Mouse (Mus musculus) midbrain, postnatal 0 days (tissue): Measurements from ENCODE around the gene Rras. TPM values are rescaled to one million over a fixed set of nuclear protein-coding genes. Genes with fewer than 3 reads are reported as not detected.

ENCODE experiments used
- ATAC-seq: fragments of 200-750 bp; cut with Nextera tagmentation; 2 replicates; pipeline ENCODE4 v1.8.0; 2017; ENCODE audit warnings: moderate number of reproducible peaks, mild to moderate bottlenecking, moderate TSS enrichment, moderate library complexity; ENCODE audit not compliant: low FRiP score
- DNase-seq: peaks from one replicate; pipeline ENCODE4 v3.0.0-alpha.2; 2015; ENCODE audit warnings: low spot score
- H3K27ac ChIP-seq: fragments of 300-500 bp; sonication (generic); 2 replicates; pipeline ENCODE4 v1.5.1; 2014; ENCODE audit warnings: low read depth, mild to moderate bottlenecking, low read length, mixed read lengths
- H3K27me3 ChIP-seq: fragments of 300-500 bp; sonication (generic); 2 replicates; pipeline ENCODE4 v1.6.1; 2014; ENCODE audit warnings: low read length, control low read depth, mixed read lengths; ENCODE audit not compliant: insufficient read depth
- H3K36me3 ChIP-seq: fragments of 300-500 bp; sonication (generic); 2 replicates; pipeline ENCODE4 v1.6.1; 2014; ENCODE audit warnings: low read length, control low read depth, mixed read lengths; ENCODE audit not compliant: insufficient read depth
- H3K4me1 ChIP-seq: fragments of 300-500 bp; sonication (generic); 2 replicates; pipeline ENCODE4 v1.6.1; 2014; ENCODE audit warnings: mild to moderate bottlenecking, control low read depth, antibody characterized with exemption, low read length, mixed read lengths; ENCODE audit not compliant: insufficient read depth
- H3K4me2 ChIP-seq: fragments of 300-500 bp; sonication (generic); 2 replicates; pipeline ENCODE4 v1.6.1; 2014; ENCODE audit warnings: low read depth, mild to moderate bottlenecking, low read length, mixed read lengths; ENCODE audit not compliant: poor library complexity, severe bottlenecking
- H3K4me3 ChIP-seq: fragments of 300-500 bp; sonication (generic); 2 replicates; pipeline ENCODE4 v1.5.1; 2014; ENCODE audit warnings: low read depth, mild to moderate bottlenecking, low read length, moderate library complexity
- H3K9ac ChIP-seq: fragments of 300-500 bp; sonication (generic); replicated peaks from 2 replicates; pipeline ENCODE4 v1.6.1; 2014; ENCODE audit warnings: mild to moderate bottlenecking, low read length, moderate library complexity, mixed read lengths; ENCODE audit not compliant: poor library complexity, severe bottlenecking
- H3K9me3 ChIP-seq: fragments of 300-500 bp; sonication (generic); 2 replicates; pipeline ENCODE4 v1.6.1; 2016; ENCODE audit warnings: low read length, control low read depth
- CTCF ChIP-seq: IDR thresholded peaks from 2 replicates; pipeline ENCODE4 v1.5.1; 2016; ENCODE audit warnings: antibody characterized with exemption, mild to moderate bottlenecking
- WGBS: fragments of 180-500 bp; shearing (Covaris S2); extraction: QIAGEN DNeasy Blood & Tissue Kit; methylation state at CpG from one replicate; pipeline ENCODE4 v1.1.7; 2014; 5-methylcytosine and 5-hydroxymethylcytosine counted together
- polyA plus RNA-seq: library from polyadenylated mRNA; unstranded; fragments of >200 nt; fragmentation: Nextera tagmentation; extraction: Ambion mirVana; gene quantifications from 2 replicates; pipeline ENCODE4 v1.2.1, GENCODE M21; 2015
- total RNA-seq: library from RNA; depleted of rRNA; stranded (reverse); fragments of >200 nt; gene quantifications from 2 replicates; pipeline ENCODE4 v1.2.3, GENCODE M21; 2014

Rras gene
- total and polyA plus RNA-seq, 2 experiments from 2014 or later: 7.9 to 14.0 TPM

DNA sequence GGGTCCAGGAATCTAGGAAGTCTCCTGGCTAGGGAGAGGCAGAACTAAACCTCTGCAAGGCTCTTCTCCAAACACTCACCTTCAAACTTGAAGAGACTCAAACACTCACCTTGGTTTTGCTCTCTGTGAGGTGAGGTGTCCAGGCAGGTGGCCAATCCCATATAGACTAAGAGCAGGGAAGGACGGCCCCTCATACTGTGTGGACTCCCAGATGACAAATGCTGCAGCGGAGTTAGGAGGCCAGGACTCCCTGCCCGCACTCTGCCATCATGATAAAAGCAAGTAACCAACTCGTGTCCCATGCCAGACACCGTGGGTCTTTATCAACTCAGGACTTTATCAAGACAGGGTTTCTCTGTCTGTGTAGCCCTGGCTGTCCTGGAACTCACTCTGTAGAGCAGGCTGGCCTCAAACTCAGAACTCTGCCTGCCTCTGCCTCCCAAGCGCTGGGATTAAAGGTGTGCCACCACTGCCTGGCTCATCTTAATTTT lies 42.9 kb downstream of the Rras start:
- WGBS: 95% methylated on average over 6 of the region's 6 CpGs
- no peak for TF ChIP-seq CTCF
- H3K36me3 ChIP-seq: no peaks in the 10 kb centered on the region
- H3K27ac ChIP-seq: no peak overlapping the region
- no peaks in the 10 kb centered on the region for H3K27me3 ChIP-seq
- H3K4me2 ChIP-seq: no peak overlapping the region
- DNase-seq (no peak), ATAC-seq (no peak)
- H3K4me1 ChIP-seq: peaks cover 18% of the 10 kb centered on the region; the same call in 1 of the 2 replicates
- H3K4me3 ChIP-seq: no peak overlapping the region
- no peaks in the 10 kb centered on the region for H3K9me3 ChIP-seq
- H3K9ac ChIP-seq: no peak overlapping the region

DNA sequence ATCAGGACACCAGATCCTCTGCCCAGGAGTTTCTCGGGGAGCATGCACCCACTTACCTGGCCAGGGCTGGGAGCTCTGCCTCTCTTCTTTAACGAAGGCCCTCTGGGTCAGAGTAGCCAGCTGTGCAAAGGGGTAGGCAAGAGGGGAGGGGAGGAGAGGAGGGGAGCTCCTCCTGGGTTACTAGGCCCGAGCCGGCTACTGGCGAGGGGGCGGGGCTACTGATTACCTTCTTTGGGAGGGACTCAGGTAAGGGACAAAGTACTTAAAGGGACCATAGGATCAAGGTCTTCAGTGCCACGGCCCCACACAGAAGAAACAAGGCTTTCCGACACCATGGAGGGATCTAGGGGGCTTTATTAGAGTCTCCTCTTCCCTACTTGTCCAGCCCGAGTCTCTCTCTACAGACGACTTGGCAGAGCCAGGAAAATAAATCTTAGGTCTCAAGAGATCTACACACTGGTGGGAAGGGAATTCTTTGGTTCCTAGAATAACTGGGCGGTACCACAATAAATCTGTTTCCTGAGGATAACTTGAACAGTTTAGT lies 43.8 kb downstream of the Rras start:
- ATAC-seq (no peak), DNase-seq (no peak)
- Histone ChIP-seq H3K4me3 (peak overlapping the region; percentile 60; the same call in 1 of the 2 replicates), H3K27me3 (no peaks in the 10 kb centered on the region), H3K4me1 (peaks cover 18% of the 10 kb centered on the region; the same call in 1 of the 2 replicates), H3K9me3 (no peaks in the 10 kb centered on the region), H3K27ac (peak overlapping the region; percentile 91; the same call in 1 of the 2 replicates), H3K36me3 (no peaks in the 10 kb centered on the region), H3K9ac (peak overlapping the region; percentile 65; the same call in 1 of the 2 replicates), H3K4me2 (peak overlapping the region; percentile 50)
- whole genome bisulfite sequencing: 21% methylated on average over 11 of the region's 11 CpGs
- no peak for TF ChIP-seq CTCF

DNA sequence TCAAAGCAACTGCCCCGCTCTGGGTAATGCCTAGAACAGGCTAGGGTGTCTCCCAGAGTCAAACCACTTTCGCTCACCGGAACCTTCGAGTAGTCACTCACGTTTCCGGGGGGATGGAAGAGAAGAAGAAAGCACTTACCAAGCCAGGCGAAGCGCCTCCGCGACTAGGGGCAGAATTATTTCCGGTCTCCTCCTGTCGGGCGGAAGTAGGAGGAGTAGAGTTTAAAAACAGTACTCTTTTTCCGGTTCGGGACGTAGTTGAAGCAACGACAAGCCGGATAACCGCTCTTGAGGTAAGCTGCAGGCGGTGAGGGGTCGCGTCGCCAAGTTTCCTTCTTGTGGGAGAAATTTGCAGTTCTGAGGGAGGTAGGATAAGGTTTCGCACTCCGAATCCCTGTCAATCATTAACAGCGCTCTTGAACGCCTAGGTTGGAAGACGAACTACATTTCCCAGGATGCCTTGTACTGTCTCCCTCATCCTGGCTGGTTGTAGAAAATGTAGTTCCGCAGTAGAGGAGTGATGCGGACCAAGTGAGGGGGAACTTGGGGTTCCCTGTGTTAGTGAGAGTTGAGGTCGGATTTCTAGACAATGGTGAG lies 44.6 kb downstream of the Rras start, which contains the start of the genes Nosip and Prrg2:
Gene Nosip (plus strand): TSS at position 191 of the 597 bp plus-strand sequence.
Gene Prrg2 (minus strand): TSS at position 439 of the 597 bp plus-strand sequence.
- Histone ChIP-seq H3K27ac (peak within 1 kb of the TSS; percentile 91), H3K36me3 (no peaks in the 10 kb centered on the region), H3K4me3 (peak within 1 kb of the TSS; percentile 60), H3K4me1 (peaks cover 18% of the 10 kb centered on the region; the same call in 1 of the 2 replicates), H3K9me3 (no peaks in the 10 kb centered on the region), H3K27me3 (no peaks in the 10 kb centered on the region), H3K4me2 (peak within 1 kb of the TSS; percentile 50), H3K9ac (peak within 1 kb of the TSS; percentile 65)
- under 1% methylated on average over 31 of the region's 31 CpGs for WGBS
- ATAC-seq (peak; percentile 82), DNase-seq (peak; percentile 99)
- TF ChIP-seq CTCF: peak; percentile 63

DNA sequence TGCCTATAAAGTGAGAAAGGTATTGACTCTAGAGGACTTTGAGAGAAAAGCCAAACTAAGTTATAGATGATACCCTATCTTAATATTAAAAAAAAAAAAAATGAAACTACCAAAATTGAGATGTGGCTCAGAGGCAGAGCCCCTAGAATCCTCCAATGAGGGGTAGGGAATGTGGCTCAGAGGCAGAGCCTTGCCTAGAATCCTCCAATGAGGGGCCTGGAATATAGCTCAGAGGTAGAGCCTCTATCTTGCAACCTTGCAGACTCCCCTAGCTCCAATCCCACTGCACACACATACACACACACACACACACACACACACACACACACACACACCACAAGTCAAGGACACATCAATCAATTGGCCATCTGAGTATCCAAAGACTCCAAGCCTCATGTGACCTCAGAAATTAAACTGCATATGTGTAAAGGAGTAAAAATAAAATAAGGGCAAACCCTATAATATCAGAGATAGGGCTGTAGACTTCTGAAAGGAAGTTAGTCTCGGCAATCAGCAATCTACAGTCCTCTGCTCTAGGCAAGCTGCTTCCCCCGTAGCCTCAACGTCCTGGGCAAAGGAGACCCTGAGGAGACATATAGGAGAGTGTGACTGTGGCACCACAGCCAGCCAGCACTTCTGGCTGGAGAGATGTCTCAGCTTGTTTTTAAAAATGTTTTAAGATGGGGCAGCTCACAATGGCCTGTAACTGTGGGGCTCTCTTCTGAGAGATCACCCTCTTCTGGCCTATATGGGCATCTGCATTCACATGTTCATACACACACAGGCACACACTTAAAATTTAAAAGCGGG lies 49.6 kb downstream of the Rras start:
- H3K4me2 ChIP-seq: no peak overlapping the region
- no peak for TF ChIP-seq CTCF
- H3K9ac ChIP-seq: no peak overlapping the region
- H3K27me3 ChIP-seq: no peaks in the 10 kb centered on the region
- no peaks in the 10 kb centered on the region for H3K36me3 ChIP-seq
- H3K4me3 ChIP-seq: no peak overlapping the region
- H3K9me3 ChIP-seq: no peaks in the 10 kb centered on the region
- WGBS: 82% methylated on average over 4 of the region's 4 CpGs
- DNase-seq (no peak), ATAC-seq (no peak)
- H3K27ac ChIP-seq: no peak overlapping the region
- H3K4me1 ChIP-seq: no peaks in the 10 kb centered on the region

DNA sequence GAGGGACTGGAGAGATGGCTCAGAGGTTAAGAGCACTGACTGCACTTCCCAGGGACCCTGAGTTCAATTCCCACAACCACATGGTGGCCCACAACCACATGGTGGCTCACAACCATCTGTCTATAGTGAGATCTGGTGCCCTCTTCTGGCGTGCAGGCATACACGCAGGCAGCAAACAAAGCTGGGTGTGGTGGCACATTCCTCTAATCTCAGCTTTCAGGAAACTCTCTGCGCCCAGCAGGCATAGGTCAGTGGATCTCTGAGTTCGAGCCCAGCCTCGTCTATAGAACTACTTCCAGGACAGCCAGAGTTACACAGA lies 50.2 kb downstream of the Rras start:
- H3K9ac ChIP-seq: no peak overlapping the region
- ATAC-seq (no peak), DNase-seq (peak; percentile 35)
- TF ChIP-seq CTCF: peak; percentile 69
- no peaks in the 10 kb centered on the region for H3K4me1 ChIP-seq
- 29% methylated on average over 5 of the region's 5 CpGs for WGBS
- H3K27me3 ChIP-seq: no peaks in the 10 kb centered on the region
- no peaks in the 10 kb centered on the region for H3K9me3 ChIP-seq
- no peak overlapping the region for H3K4me2 ChIP-seq
- H3K27ac ChIP-seq: no peak overlapping the region
- H3K4me3 ChIP-seq: no peak overlapping the region
- H3K36me3 ChIP-seq: no peaks in the 10 kb centered on the region
